Mouse (Mus musculus): Measurements from ENCODE around the gene Lzic. TPM values are rescaled to one million over a fixed set of nuclear protein-coding genes. Genes with fewer than 3 reads are reported as not detected.

Gene Lzic
- polyA plus RNA-seq, 3 experiments from 2014 or later = 26.0 to 43.4 (median 28.2) TPM

- ATAC-seq = no peak
Observed at GRCm38 (mm10) chr4:149484566-149484965, 463 bp upstream of the Lzic start.

GRCm38 (mm10) chr4:149485825-149486206, 787 bp downstream of the Lzic start:
- ATAC-seq = peak; percentile 72

GRCm38 (mm10) chr4:149487729-149488128, 2.7 kb downstream of the Lzic start:
- ATAC-seq = no peak

- ATAC-seq = no peak
Observed at GRCm38 (mm10) chr4:149489415-149490240, 4.6 kb downstream of the Lzic start.

- no peak for ATAC-seq
Observed at GRCm38 (mm10) chr4:149491151-149491550, 6.1 kb downstream of the Lzic start.

GRCm38 (mm10) chr4:149496612-149497011, 11.6 kb downstream of the Lzic start:
- ATAC-seq = no peak

- no peak for ATAC-seq
Observed at GRCm38 (mm10) chr4:149498901-149499300, 13.9 kb downstream of the Lzic start.

GRCm38 (mm10) chr4:149499790-149500189, 14.8 kb downstream of the Lzic start:
- no peak for ATAC-seq

GRCm38 (mm10) chr4:149504363-149504762, 19.3 kb downstream of the Lzic start:
- no peak for ATAC-seq

GRCm38 (mm10) chr4:149504858-149505257, 19.8 kb downstream of the Lzic start:
- ATAC-seq = no peak

- no peak for ATAC-seq
Observed at GRCm38 (mm10) chr4:149505261-149505967, 20.4 kb downstream of the Lzic start.

- no peak for ATAC-seq
Observed at GRCm38 (mm10) chr4:149506904-149507303, 21.9 kb downstream of the Lzic start.

- no peak for ATAC-seq
Observed at GRCm38 (mm10) chr4:149511221-149511646, 26.2 kb downstream of the Lzic start.

GRCm38 (mm10) chr4:149512072-149512471, 27.0 kb downstream of the Lzic start:
- ATAC-seq = no peak

- ATAC-seq = peak; percentile 38
Observed at GRCm38 (mm10) chr4:149515706-149516105, 30.7 kb downstream of the Lzic start.

- ATAC-seq = peak; percentile 92
Observed at GRCm38 (mm10) chr4:149517868-149518340, 32.9 kb downstream of the Lzic start, which contains the start of gene Ctnnbip1. Gene Ctnnbip1, plus strand, starts transcription at chr4:149518236.

- no peak for ATAC-seq
Observed at GRCm38 (mm10) chr4:149518351-149519220, 33.6 kb downstream of the Lzic start.

- ATAC-seq = no peak
Observed at GRCm38 (mm10) chr4:149521258-149521657, 36.2 kb downstream of the Lzic start.

GRCm38 (mm10) chr4:149523961-149524360, 38.9 kb downstream of the Lzic start:
- ATAC-seq = no peak

GRCm38 (mm10) chr4:149525170-149525569, 40.1 kb downstream of the Lzic start:
- no peak for ATAC-seq

GRCm38 (mm10) chr4:149525811-149526210, 40.8 kb downstream of the Lzic start:
- ATAC-seq = no peak

GRCm38 (mm10) chr4:149526330-149526729, 41.3 kb downstream of the Lzic start:
- no peak for ATAC-seq

Measured in inflammation-experienced regulatory T-cells, adult 6 months (primary cell).